Mouse (Mus musculus): ENCODE data around the gene Sap30bp. TPM values are rescaled to one million over a fixed set of nuclear protein-coding genes. Genes with fewer than 3 reads are reported as not detected.

The Sap30bp gene
- 52.1 and 63.5 TPM in 2 replicates for total RNA-seq (2012; rRNA removed)

DNA sequence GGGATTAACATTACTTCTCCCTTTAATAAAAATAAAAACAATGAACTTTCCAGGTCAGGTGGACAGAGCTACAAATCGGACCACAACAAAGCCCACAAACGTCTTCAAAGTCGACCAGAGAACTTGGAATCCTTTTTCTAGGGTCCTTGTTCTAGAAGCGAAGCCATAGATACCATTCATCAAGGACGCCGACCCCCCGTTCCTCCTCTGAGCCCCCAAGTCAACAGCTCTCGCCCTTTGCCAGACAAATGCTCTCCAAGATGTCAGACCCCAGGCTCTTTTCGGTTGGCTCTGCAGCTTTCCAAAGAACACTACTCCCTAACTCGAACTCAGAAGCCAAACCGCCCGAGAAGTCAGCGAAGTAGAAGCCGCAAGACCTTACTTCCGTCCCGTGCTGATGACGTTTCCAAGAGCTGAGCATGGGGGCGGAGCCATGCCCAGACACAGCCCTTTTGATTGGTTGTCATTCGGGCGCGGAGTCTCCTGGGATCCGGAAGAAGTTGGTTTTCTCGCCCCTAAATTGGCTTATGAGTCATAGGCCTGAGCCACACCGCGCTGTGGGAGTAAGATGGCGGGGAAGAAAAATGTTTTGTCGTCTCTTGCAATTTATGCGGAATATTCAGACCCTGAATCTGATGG is at the start of gene Sap30bp, which contains the start of gene Recql5:
Gene Sap30bp, plus strand, starts transcription at position 175 of the 639 bp plus-strand sequence.
Gene Recql5, minus strand, starts transcription at position 370 of the 639 bp plus-strand sequence.
- Histone ChIP-seq H3K4me1 (ENCODE audit: control insufficient read depth in 2 of 2, insufficient read depth in 2 of 2, low read length in 2 of 2, poor library complexity in 1 of 2) (0 out of 4 replicates have a peak, but pooled peaks cover 0 to 7% of the 10 kb centered on the region in 2 experiments), H3K27ac (ENCODE audit: insufficient read depth, low read depth, low read length, poor library complexity, severe bottlenecking) (no peak within 1 kb of the TSS), H3K36me3 (ENCODE audit: control insufficient read depth, insufficient read depth, low read length, poor library complexity, severe bottlenecking) (peaks cover 7% of the 10 kb centered on the region; the same call in 1 of the 2 replicates), H3K9me3 (ENCODE audit: control insufficient read depth, insufficient read depth, low read depth, low read length) (no peaks in the 10 kb centered on the region), H3K4me3 (ENCODE audit: insufficient read depth in 1 of 2, low read depth in 1 of 2, low read length in 2 of 2, poor library complexity in 1 of 2, severe bottlenecking in 1 of 2) (peak within 1 kb of the TSS; percentile 82 to 92), H3K9ac (ENCODE audit: insufficient read depth, low read depth, low read length, poor library complexity, severe bottlenecking) (peak within 1 kb of the TSS; percentile 89)
- in situ Hi-C loops (cut with MboI; ENCODE audit: low sequenced_read_pairs in 2 of 2, unreplicated experiment in 2 of 2), result no loop called here
- peak; percentile 99 for DNase-seq (ENCODE audit: low read depth, low spot score)
- TF ChIP-seq ZC3H11A (IDR thresholded peaks at IDR 0.05; ENCODE audit: borderline replicate concordance, low read depth, low read length) (no peak), HCFC1 (IDR thresholded peaks at IDR 0.05; ENCODE audit: borderline replicate concordance, insufficient read depth, low read length) (peak; percentile 79)

DNA sequence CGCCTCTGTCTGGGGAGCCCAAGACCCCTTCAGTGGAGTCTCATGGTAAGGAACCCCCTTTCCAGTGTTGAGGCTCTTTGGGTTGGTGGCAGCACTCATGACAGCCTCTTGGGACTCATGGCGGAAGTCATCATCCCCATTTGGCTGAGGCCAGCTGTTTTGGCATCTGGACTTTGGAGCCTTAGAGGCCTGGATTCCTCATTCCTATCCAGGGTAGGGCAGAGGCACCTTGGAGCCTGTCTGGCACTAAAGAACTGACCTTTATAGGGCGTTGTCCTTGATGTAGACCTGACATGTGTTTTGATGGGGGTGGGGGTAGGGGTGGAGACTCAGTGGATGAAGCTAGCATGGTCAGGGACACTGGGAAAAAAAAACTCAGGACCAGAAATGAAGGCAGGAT is 48.7 kb upstream of the Sap30bp start:
- peak overlapping the region; percentile 45 to 47; a peak in 1 of 4 replicates for H3K4me3 ChIP-seq (ENCODE audit: insufficient read depth in 1 of 2, low read depth in 1 of 2, low read length in 2 of 2, poor library complexity in 1 of 2, severe bottlenecking in 1 of 2)
- H3K9me3 ChIP-seq (ENCODE audit: control insufficient read depth, insufficient read depth, low read depth, low read length), result no peaks in the 10 kb centered on the region
- no peak overlapping the region for H3K27ac ChIP-seq (ENCODE audit: insufficient read depth, low read depth, low read length, poor library complexity, severe bottlenecking)
- no peaks in the 10 kb centered on the region for H3K36me3 ChIP-seq (ENCODE audit: control insufficient read depth, insufficient read depth, low read length, poor library complexity, severe bottlenecking)
- in situ Hi-C loops (cut with MboI; ENCODE audit: low sequenced_read_pairs in 2 of 2, unreplicated experiment in 2 of 2), result no loop called here
- H3K4me1 ChIP-seq (ENCODE audit: control insufficient read depth in 2 of 2, insufficient read depth in 2 of 2, low read length in 2 of 2, poor library complexity in 1 of 2), result peaks cover 3 to 30% of the 10 kb centered on the region in 2 experiments; a peak in 3 of 4 replicates
- TF ChIP-seq MAFK (IDR thresholded peaks at IDR 0.05; ENCODE audit: insufficient read depth, low read depth, low read length) (no peak), CHD2 (IDR thresholded peaks at IDR 0.05; ENCODE audit: low read depth, low read length) (no peak), HCFC1 (IDR thresholded peaks at IDR 0.05; ENCODE audit: borderline replicate concordance, insufficient read depth, low read length) (no peak), ZC3H11A (IDR thresholded peaks at IDR 0.05; ENCODE audit: borderline replicate concordance, low read depth, low read length) (no peak), ZNF384 (IDR thresholded peaks at IDR 0.05; ENCODE audit: low read depth, low read length) (no peak)
- no peak overlapping the region for H3K9ac ChIP-seq (ENCODE audit: insufficient read depth, low read depth, low read length, poor library complexity, severe bottlenecking)
- DNase-seq (ENCODE audit: low read depth, low spot score), result no peak

- Histone ChIP-seq H3K4me3 (ENCODE audit: insufficient read depth in 1 of 2, low read depth in 1 of 2, low read length in 2 of 2, poor library complexity in 1 of 2, severe bottlenecking in 1 of 2) (peak overlapping the region; percentile 38 to 53; a peak in 3 of 4 replicates), H3K9ac (ENCODE audit: insufficient read depth, low read depth, low read length, poor library complexity, severe bottlenecking) (peak overlapping the region; percentile 10; the same call in 1 of the 2 replicates), H3K9me3 (ENCODE audit: control insufficient read depth, insufficient read depth, low read depth, low read length) (no peaks in the 10 kb centered on the region), H3K4me1 (ENCODE audit: control insufficient read depth in 2 of 2, insufficient read depth in 2 of 2, low read length in 2 of 2, poor library complexity in 1 of 2) (peaks cover 3 to 27% of the 10 kb centered on the region in 2 experiments; a peak in 3 of 4 replicates), H3K27ac (ENCODE audit: insufficient read depth, low read depth, low read length, poor library complexity, severe bottlenecking) (no peak overlapping the region), H3K36me3 (ENCODE audit: control insufficient read depth, insufficient read depth, low read length, poor library complexity, severe bottlenecking) (no peaks in the 10 kb centered on the region)
- TF ChIP-seq ZNF384 (IDR thresholded peaks at IDR 0.05; ENCODE audit: low read depth, low read length) (no peak), CHD2 (IDR thresholded peaks at IDR 0.05; ENCODE audit: low read depth, low read length) (no peak), HCFC1 (IDR thresholded peaks at IDR 0.05; ENCODE audit: borderline replicate concordance, insufficient read depth, low read length) (no peak), MAFK (IDR thresholded peaks at IDR 0.05; ENCODE audit: insufficient read depth, low read depth, low read length) (no peak), ZC3H11A (IDR thresholded peaks at IDR 0.05; ENCODE audit: borderline replicate concordance, low read depth, low read length) (no peak)
- in situ Hi-C loops (cut with MboI; ENCODE audit: low sequenced_read_pairs in 2 of 2, unreplicated experiment in 2 of 2), result no loop called here
- peak; percentile 63 for DNase-seq (ENCODE audit: low read depth, low spot score)
Observed at GRCm38 (mm10) chr11:115885281-115885680, 47.8 kb upstream of the Sap30bp start.

DNA sequence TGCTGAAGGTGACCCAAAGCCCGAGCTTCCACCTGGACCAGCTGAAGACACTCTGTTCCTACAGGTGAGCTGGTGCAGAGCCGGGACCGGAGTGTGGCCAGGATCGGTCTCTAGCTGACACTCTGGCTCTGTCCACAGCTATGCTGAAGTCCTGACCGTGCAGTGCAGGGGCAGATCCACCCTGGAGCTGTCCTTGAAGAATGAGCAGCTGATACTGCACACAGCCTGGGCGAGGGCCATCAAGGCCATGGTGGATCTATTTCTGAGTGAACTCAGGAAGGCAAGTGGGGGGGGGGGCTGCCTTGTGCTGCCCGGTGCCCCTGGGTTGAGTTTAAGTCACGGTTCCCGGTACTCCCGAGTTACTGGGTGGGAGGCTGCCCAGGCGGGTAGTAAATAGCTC is 46.6 kb upstream of the Sap30bp start:
- no peak overlapping the region for H3K4me3 ChIP-seq (ENCODE audit: insufficient read depth in 1 of 2, low read depth in 1 of 2, low read length in 2 of 2, poor library complexity in 1 of 2, severe bottlenecking in 1 of 2)
- H3K36me3 ChIP-seq (ENCODE audit: control insufficient read depth, insufficient read depth, low read length, poor library complexity, severe bottlenecking), result no peaks in the 10 kb centered on the region
- DNase-seq (ENCODE audit: low read depth, low spot score), result no peak
- peaks cover 3 to 30% of the 10 kb centered on the region in 2 experiments for H3K4me1 ChIP-seq (ENCODE audit: control insufficient read depth in 2 of 2, insufficient read depth in 2 of 2, low read length in 2 of 2, poor library complexity in 1 of 2)
- H3K9ac ChIP-seq (ENCODE audit: insufficient read depth, low read depth, low read length, poor library complexity, severe bottlenecking), result no peak overlapping the region
- no peaks in the 10 kb centered on the region for H3K9me3 ChIP-seq (ENCODE audit: control insufficient read depth, insufficient read depth, low read depth, low read length)
- TF ChIP-seq ZNF384 (IDR thresholded peaks at IDR 0.05; ENCODE audit: low read depth, low read length) (no peak), ZC3H11A (IDR thresholded peaks at IDR 0.05; ENCODE audit: borderline replicate concordance, low read depth, low read length) (no peak), MAFK (IDR thresholded peaks at IDR 0.05; ENCODE audit: insufficient read depth, low read depth, low read length) (no peak), CHD2 (IDR thresholded peaks at IDR 0.05; ENCODE audit: low read depth, low read length) (no peak), HCFC1 (IDR thresholded peaks at IDR 0.05; ENCODE audit: borderline replicate concordance, insufficient read depth, low read length) (no peak)
- in situ Hi-C loops (cut with MboI; ENCODE audit: low sequenced_read_pairs in 2 of 2, unreplicated experiment in 2 of 2), result no loop called here
- H3K27ac ChIP-seq (ENCODE audit: insufficient read depth, low read depth, low read length, poor library complexity, severe bottlenecking), result no peak overlapping the region
